ENCODE assay signal across 8 mouse cellular contexts in genomic region chr1:171044365-171045078, GRCm38 (mm10). TPM values are rescaled to one million over a fixed set of nuclear protein-coding genes. Genes with fewer than 3 reads are reported as not detected.
DNase-seq lines count a peak whose midpoint lies in the region; ATAC-seq lines count a peak whose summit lies in the region.

No protein-coding gene starts in this region.

- DNase-seq in adrenal gland, adult 8-10 months, result peak; percentile 78
- DNase-seq in embryo, embryonic 9.5 days (ENCODE audit: extremely low spot score), result peak; percentile 95
- peak; percentile 75 to 89 for DNase-seq in gastrocnemius, postnatal 4 days (ENCODE audit: low spot score in 2 of 2)
- DNase-seq in left cerebral cortex, postnatal 25 days (ENCODE audit: low spot score in 2 of 2), result peak; percentile 85 to 90
- DNase-seq in mesoderm, embryonic 11.5 days (ENCODE audit: low read depth, low spot score), result peak; percentile 88
- peak; percentile 73 to 77 for DNase-seq in right cerebral cortex, postnatal 36 days (ENCODE audit: low spot score in 2 of 2)
- peak; percentile 83 to 86 for DNase-seq in urinary bladder, postnatal 4 days (ENCODE audit: low spot score in 2 of 2)

- peak overlapping the region; percentile 74 for H3K9ac ChIP-seq in intestine, embryonic 16.5 days (ENCODE audit: low read depth, low read length)

- H3K4me1 ChIP-seq in intestine, embryonic 16.5 days (ENCODE audit: control insufficient read depth, insufficient read depth, low read length), result peaks cover 4% of the 10 kb centered on the region; the same call in 1 of the 2 replicates

- peak overlapping the region; percentile 63 for H3K4me2 ChIP-seq in intestine, embryonic 16.5 days (ENCODE audit: low read depth, low read length)

- H3K27ac ChIP-seq in intestine, embryonic 16.5 days (ENCODE audit: low read length), result peak overlapping the region; percentile 91

- H3K9me3 ChIP-seq in intestine, embryonic 16.5 days (ENCODE audit: control insufficient read depth, low read length), result no peaks in the 10 kb centered on the region

- intact Hi-C loops in left cerebral cortex, postnatal 25 days (cut with DNase I), result no loop called here

- ATAC-seq in intestine, embryonic 16.5 days, result peak; percentile 98

- under 1% methylated on average over 33 of the region's 33 CpGs for WGBS in intestine, embryonic 16.5 days

- no peaks in the 10 kb centered on the region for H3K27me3 ChIP-seq in intestine, embryonic 16.5 days (replicated peaks; ENCODE audit: control insufficient read depth, insufficient read depth, low read length)

- no peaks in the 10 kb centered on the region for H3K36me3 ChIP-seq in intestine, embryonic 16.5 days (ENCODE audit: control insufficient read depth, insufficient read depth, low read length)

- H3K4me3 ChIP-seq in intestine, embryonic 16.5 days (ENCODE audit: low read length), result peak overlapping the region; percentile 73

RNA-seq across cellular contexts. Expression of gene Fcgr3, which starts 20.2 kb away (rescaled TPM):
- total RNA-seq in adrenal gland, adult 8-10 months (2022), result 10 to 100 TPM; 11.4 to 29.7 (median 23.1) TPM
- 10 to 100 TPM; 15.7 to 16.8 TPM for total RNA-seq in gastrocnemius, postnatal 4 days (2021)
- 15.3 and 15.9 TPM in 2 replicates for polyA plus RNA-seq in intestine, embryonic 16.5 days (2015; fragmentation: Nextera tagmentation; extraction: Ambion mirVana)
- total RNA-seq in left cerebral cortex, postnatal 25 days (2021), result 10 to 100 TPM; 13.8 TPM

RNA-seq across cellular contexts. Expression of gene Fcgr4, which starts 25.8 kb away (rescaled TPM):
- total RNA-seq in adrenal gland, adult 8-10 months (2022), result 1 to 10 TPM; 4.1 to 7.5 (median 6.1) TPM
- under 1 TPM; 0.37 to 0.62 TPM for total RNA-seq in gastrocnemius, postnatal 4 days (2021)
- polyA plus RNA-seq in intestine, embryonic 16.5 days (2015; fragmentation: Nextera tagmentation; extraction: Ambion mirVana), result 1.4 and 1.8 TPM in 2 replicates
- not detected for total RNA-seq in left cerebral cortex, postnatal 25 days (2021)

Comparison
In these comparisons a context has a peak if more than half of its experiments do, and no peak if none do; other contexts are left out.
1. Peak in every context shown above with its lines: DNase-seq, ATAC-seq, H3K4me3 ChIP-seq and H3K27ac ChIP-seq.